Mouse (Mus musculus) olfactory bulb, adult 2 months (tissue): ENCODE results near the gene Cabp7. TPM values are rescaled to one million over a fixed set of nuclear protein-coding genes. Genes with fewer than 3 reads are reported as not detected.

Experiments
- H3K27ac ChIP-seq: fragments of 200-500 bp; 2 replicates; pipeline ENCODE4 v1.5.1; 2012; ENCODE audit warnings: low read depth, low read length; ENCODE audit not compliant: insufficient read depth
- H3K4me1 ChIP-seq: fragments of 200-500 bp; 2 replicates; pipeline ENCODE4 v1.6.1; 2012; ENCODE audit warnings: low read length; ENCODE audit not compliant: control insufficient read depth, insufficient read depth
- H3K4me3 ChIP-seq: fragments of 200-500 bp; 2 replicates; pipeline ENCODE4 v1.5.1; 2012; ENCODE audit warnings: mild to moderate bottlenecking, low read depth, low read length, moderate library complexity; ENCODE audit not compliant: insufficient read depth
- CTCF ChIP-seq: fragments of 200-500 bp; IDR thresholded peaks from 2 replicates; pipeline ENCODE4 v1.5.1; 2012; ENCODE audit warnings: low read depth, mild to moderate bottlenecking, low read length, moderate library complexity; ENCODE audit not compliant: insufficient read depth
- POLR2A ChIP-seq: fragments of 200-500 bp; IDR thresholded peaks from 2 replicates; pipeline ENCODE4 v1.6.1; 2012; ENCODE audit warnings: mild to moderate bottlenecking, low read depth, low read length, moderate library complexity; ENCODE audit not compliant: insufficient read depth
- WGBS: fragments of 180-500 bp; shearing (Covaris S2); methylation state at CpG from one replicate; pipeline ENCODE4 v1.1.7; 2018; 5-methylcytosine and 5-hydroxymethylcytosine counted together
- polyA plus RNA-seq: library from polyadenylated mRNA; stranded (reverse); fragments of >200 nt; gene quantifications from 2 replicates; pipeline ENCODE4 v1.2.4, GENCODE M21; 2012; ENCODE audit warnings: low replicate concordance; ENCODE audit not compliant: missing spikeins, insufficient read depth, insufficient read length

The Cabp7 gene
- polyA plus RNA-seq, 1 experiment = not detected

DNA sequence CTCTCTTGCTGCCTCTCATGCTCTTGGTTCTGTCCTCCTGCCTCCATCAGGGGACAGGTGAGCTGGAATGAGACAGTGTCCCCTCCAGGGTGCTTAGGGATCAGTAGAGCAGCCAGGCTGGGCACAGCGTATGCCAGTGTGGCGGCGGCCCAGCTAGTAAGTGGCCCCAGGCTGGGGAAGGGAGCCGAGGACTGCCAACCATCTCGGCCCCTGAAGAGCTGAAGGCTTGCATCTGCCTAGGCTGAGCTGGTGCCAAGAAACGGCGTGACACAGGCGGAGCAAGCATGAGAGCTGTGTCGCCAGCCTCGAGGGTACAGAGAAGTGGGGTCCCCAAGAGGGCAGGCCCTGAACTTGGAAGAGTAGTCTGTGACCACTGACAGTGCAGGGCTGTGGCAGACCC is 8.9 kb downstream of the Cabp7 start:
- TF ChIP-seq POLR2A (no peak), CTCF (no peak)
- Histone ChIP-seq H3K4me1 (peaks cover 9% of the 10 kb centered on the region; the same call in 1 of the 2 replicates), H3K4me3 (no peak overlapping the region), H3K27ac (no peak overlapping the region)
- WGBS = 59% methylated on average over 10 of the region's 10 CpGs

DNA sequence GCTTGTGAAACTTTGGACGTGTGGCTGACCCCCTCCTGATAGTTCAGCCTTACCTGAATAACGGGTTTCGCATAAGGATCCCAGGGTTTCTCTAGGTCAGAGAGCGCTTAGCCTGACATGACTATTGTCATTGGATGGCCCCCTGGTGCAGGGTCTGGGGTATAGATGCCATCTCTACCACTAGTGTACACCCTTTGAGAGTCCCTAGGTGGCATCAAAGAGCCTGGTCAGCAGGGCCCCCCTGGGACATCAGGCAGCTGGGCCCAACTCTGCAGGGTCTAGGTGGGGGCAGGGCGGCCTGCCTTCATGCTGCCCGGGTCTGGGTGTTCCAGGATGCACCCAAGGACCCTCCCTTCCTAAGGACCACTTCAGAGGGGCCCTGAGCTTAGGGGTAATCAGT is 10.2 kb downstream of the Cabp7 start:
- Histone ChIP-seq H3K4me1 (peaks cover 9% of the 10 kb centered on the region; the same call in 1 of the 2 replicates), H3K27ac (no peak overlapping the region), H3K4me3 (no peak overlapping the region)
- 72% methylated on average over 6 of the region's 6 CpGs for WGBS
- TF ChIP-seq CTCF (no peak), POLR2A (no peak)

DNA sequence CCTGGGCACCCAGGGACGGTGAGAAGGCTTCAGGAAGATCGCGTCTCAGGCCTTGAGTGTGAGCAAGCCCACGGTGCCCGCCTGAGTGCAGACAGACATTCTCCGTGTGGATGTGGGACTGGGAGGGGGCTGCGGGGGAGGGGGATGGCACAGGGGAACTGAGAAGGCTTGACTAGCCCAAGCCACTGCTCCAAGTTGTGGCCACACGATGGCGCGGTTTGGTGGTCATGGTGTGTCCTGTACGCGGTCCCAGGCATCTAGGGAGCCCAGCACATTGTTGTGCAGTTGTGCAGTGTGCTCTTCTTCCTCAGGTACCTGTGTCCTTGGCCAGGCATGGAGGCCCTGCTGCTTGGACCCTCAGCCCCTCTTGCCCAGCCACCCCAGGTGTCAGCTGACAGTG is 12.4 kb downstream of the Cabp7 start:
- no peak overlapping the region for H3K27ac ChIP-seq
- peaks cover 5% of the 10 kb centered on the region; the same call in 1 of the 2 replicates for H3K4me1 ChIP-seq
- no peak for TF ChIP-seq POLR2A
- TF ChIP-seq CTCF = no peak
- H3K4me3 ChIP-seq = no peak overlapping the region
- 59% methylated on average over 12 of the region's 12 CpGs for WGBS

DNA sequence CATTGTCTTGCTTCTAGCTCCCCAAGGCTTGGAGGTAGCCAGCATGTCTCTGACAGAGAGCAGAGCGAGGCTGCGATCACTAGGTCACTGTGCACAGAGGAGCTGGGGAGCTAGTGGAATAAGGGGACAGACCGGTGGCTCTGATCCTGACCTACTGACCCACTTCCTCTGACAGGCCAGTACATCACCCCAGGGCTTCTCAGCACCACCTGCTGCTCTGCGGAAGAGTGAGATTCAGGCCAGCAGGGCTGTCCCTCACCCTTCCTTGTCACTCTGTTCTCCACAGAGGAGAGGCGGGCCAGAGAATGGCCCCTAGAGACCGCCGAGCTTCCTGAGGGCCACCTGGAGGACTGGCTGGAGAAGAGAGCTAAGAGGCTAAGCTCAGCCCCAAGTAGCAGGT is 14.8 kb downstream of the Cabp7 start:
- 78% methylated on average over 7 of the region's 7 CpGs for WGBS
- no peak for TF ChIP-seq POLR2A
- no peak for TF ChIP-seq CTCF
- Histone ChIP-seq H3K27ac (no peak overlapping the region), H3K4me1 (no peaks in the 10 kb centered on the region), H3K4me3 (no peak overlapping the region)

DNA sequence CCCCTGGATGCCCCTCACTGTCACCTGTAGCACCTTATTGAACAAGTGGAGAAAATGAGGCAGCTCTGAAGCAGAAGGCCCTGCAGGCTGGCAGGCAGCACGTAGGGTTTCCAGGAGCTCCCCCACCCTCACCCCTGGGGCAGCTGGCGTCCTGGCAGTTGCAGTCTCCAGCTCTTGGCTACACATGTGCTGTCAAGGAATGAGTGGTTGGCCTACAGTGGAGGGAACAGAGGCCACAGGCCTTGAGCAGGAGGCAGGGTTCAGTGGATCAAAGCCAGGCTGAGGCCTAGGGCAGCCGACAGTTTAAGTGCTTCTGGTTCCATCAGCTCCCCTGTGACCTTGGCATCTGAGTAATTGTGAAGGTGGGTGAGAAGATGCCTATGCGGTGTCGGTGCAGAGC is 15.7 kb downstream of the Cabp7 start:
- Histone ChIP-seq H3K4me1 (no peaks in the 10 kb centered on the region), H3K27ac (no peak overlapping the region), H3K4me3 (no peak overlapping the region)
- 82% methylated on average over 5 of the region's 5 CpGs for WGBS
- TF ChIP-seq POLR2A (no peak), CTCF (no peak)

DNA sequence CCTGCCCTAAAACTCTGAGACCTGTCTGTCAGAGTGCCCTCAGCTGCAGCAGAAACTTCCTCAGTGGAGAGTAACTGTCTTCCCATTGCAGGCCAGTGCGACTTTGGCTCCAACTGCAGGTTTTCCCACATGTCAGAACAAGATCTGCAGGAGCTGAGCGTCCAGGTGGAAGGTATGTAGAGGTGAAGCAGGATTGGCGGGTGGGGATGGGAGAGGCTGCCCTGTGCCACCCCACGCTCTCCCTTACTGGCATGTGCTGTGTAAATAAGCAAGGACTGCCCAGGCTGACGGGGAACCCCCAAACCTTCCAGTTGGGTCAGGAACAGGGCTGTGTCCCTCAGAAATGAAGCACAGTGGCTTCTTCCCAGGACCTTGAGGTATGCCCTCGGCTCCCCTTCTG is 16.5 kb downstream of the Cabp7 start:
- Histone ChIP-seq H3K4me3 (no peak overlapping the region), H3K27ac (no peak overlapping the region), H3K4me1 (no peaks in the 10 kb centered on the region)
- TF ChIP-seq POLR2A (no peak), CTCF (no peak)
- 90% methylated on average over 6 of the region's 6 CpGs for WGBS

DNA sequence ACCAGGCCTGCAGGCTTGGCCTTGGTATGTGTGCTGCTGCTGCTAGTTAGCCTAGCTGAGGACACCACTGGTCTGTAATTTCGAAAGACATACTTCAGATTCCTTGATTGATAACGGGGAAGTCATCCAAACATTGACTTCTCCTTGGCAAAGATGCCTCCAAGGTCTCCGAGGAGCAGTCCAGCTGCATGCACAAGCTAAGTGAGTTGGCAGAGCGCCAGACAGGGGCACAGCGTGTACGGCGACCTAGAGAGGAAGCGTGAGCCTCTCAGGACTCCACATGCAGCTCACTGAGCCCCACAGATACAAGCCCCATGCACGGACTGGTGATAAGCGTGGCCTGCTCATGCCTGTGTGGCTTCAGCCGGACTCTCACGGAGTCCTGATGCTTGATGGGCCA is 17.0 kb downstream of the Cabp7 start:
- Histone ChIP-seq H3K27ac (no peak overlapping the region), H3K4me3 (no peak overlapping the region), H3K4me1 (no peaks in the 10 kb centered on the region)
- no peak for TF ChIP-seq CTCF
- no peak for TF ChIP-seq POLR2A
- 52% methylated on average over 12 of the region's 12 CpGs for WGBS

DNA sequence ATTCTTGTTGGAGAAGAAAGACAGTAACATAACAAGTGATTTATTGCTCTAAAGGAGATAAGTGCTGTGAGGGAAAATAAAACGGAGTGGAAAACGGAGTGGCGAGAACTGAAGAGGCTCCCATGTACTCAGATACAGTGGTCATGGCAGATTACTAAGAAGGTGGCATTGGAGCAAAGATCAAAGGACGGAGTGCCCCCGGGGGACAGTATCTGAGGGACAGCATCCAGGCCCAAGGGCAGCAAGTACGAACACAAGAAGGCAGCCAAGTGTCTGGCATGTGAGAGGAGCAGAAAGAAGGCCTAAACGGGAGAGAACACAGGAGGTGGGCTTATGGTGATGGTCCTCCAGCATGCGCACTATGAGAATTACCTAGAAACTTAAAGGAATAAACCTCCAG is 24.9 kb downstream of the Cabp7 start:
- Histone ChIP-seq H3K4me1 (peaks cover 12% of the 10 kb centered on the region), H3K4me3 (no peak overlapping the region), H3K27ac (no peak overlapping the region)
- WGBS = 91% methylated on average over 8 of the region's 8 CpGs
- TF ChIP-seq POLR2A (no peak), CTCF (no peak)

DNA sequence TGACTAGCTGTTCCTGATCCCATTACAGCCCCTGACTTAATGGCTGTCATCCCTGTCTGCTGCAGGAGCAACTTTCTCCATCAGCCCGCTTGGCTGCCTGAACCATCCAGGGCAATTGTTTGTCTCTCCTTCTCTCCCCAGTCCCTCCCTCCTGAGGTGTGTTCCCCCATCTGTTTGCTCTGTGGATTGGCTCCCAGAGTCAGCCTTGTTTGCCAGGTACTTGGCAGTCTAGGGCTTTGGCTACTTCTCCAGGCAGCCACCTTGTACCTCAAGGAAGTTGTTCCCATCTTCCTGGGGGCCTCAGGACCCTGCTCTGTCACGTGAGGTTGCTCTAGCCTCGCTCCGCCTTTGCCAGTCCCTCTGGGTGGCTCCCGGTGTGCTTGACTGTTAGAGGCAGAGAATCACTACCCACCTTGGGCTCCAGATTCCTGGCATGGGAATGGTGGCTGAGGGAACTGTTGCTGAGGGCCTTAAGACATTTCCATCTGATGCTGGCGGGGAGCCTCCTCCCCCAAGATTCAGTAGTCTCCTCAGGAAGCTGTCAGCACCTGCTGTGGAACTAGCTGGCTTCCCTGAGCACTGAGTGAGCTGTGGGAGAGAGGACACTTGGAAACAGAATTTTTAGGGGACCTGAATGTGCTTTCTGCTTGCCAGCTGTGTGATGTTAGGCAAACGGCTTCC is 25.5 kb downstream of the Cabp7 start:
- H3K4me3 ChIP-seq = no peak overlapping the region
- H3K27ac ChIP-seq = no peak overlapping the region
- peaks cover 12% of the 10 kb centered on the region for H3K4me1 ChIP-seq
- 74% methylated on average over 7 of the region's 7 CpGs for WGBS
- TF ChIP-seq CTCF (no peak), POLR2A (no peak)
